Mouse (Mus musculus) neutrophil, adult 5-6 weeks (primary cell): ENCODE measurements at regions not wholly inside any gene's neighbourhood (a gene's known extent, or its start where the extent isn't known, plus 50 kb on each side); places are given as distances from the start of the nearest gene placed in this dataset.
"Not testable (repeated sequence)": the region's sequence is repeated elsewhere in the genome, so short reads cannot be mapped to it uniquely, and the experiment has no call there.

Experiments used
- ATAC-seq: fragments of 151-379, 151-347 bp; 2 replicates; pipeline ENCODE4 v1.8.0; 2017; ENCODE audit warnings: mild to moderate bottlenecking, moderate TSS enrichment; ENCODE audit not compliant: insufficient number of reproducible peaks, poor library complexity, low FRiP score, severe bottlenecking; ENCODE audit errors: extremely low read depth

DNA sequence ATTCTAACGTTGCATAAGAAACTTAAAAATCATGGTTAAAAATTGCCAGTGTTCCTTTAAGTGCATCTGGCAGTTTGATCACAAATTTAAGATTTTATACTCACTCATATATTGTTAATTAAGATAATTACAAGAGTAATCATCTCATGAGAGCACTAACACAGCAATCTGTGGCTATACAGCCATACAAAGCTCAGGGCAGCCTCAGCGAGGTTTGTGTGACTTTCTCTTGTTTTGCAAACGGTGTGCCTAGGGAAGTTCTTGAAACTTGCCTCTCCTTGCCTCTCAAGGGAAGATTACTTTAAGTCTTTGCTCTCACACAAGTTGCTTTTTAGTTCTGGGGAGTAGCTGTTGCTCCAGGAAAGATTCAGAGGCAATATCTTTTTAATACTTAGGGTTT, 58.1 kb upstream of the Slc1a4 start:
- ATAC-seq = no peak

GRCm38 (mm10) chr11:20393302-20393701, 60.8 kb upstream of the Slc1a4 start:
- ATAC-seq = not testable (repeated sequence)

DNA sequence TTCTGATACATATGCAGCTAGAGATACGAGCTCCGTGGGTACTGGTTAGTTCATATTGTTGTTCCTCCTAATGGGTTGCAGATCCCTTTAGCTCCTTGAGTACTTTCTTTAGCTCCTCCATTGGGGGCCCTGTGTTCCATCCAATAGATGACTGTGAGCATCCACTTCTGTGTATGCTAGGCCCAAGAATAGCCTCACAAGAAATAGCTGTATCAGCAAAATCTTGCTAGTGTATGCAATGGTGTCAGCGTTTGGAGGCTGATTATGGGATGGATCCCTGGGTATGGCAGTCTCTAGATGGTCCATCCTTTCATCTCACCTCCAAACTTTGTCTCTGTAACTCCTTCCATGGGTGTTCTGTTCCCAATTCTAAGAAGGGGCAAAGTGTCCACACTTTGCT, 61.3 kb upstream of the Slc1a4 start:
- not testable (repeated sequence) for ATAC-seq

DNA sequence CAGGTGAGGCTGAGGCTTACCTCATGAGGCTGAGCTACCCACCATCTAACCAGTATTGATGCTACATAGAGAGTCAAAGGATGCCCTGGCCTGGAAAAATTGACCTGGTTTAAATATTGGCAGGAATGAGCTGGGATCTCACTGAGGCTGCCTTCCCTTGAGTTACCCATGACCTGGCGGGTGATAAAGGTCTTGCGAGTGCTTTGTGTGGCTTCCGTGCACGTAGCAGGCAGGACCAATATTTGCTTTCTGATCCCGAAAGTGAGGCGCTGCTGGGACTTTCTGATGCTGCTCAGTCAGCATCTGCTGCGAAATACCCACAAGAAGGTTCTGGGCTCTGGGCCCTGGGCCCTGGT, 63.3 kb upstream of the Slc1a4 start:
- no peak for ATAC-seq

- no peak for ATAC-seq
Observed at GRCm38 (mm10) chr11:20396204-20396848, 63.8 kb upstream of the Slc1a4 start.

DNA sequence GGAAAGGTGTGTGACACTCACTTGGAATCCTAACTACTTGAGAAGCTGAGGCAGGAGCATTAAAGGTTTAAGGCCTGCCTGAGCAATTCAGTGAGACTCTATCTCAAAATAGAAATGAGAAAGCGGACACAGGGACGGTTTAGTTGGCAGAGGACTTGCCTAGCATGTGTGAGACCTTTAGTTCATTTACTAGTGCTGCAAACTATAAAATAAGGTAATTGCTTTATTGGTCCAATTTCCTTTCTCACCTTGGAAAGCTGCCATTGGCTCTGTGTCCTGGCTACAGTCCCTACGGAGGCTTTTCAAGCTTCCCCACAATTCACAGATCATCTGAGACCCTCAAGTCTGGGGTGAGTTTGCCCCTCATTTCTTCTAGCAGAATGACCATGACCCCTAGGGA, 64.4 kb upstream of the Slc1a4 start:
- no peak for ATAC-seq

DNA sequence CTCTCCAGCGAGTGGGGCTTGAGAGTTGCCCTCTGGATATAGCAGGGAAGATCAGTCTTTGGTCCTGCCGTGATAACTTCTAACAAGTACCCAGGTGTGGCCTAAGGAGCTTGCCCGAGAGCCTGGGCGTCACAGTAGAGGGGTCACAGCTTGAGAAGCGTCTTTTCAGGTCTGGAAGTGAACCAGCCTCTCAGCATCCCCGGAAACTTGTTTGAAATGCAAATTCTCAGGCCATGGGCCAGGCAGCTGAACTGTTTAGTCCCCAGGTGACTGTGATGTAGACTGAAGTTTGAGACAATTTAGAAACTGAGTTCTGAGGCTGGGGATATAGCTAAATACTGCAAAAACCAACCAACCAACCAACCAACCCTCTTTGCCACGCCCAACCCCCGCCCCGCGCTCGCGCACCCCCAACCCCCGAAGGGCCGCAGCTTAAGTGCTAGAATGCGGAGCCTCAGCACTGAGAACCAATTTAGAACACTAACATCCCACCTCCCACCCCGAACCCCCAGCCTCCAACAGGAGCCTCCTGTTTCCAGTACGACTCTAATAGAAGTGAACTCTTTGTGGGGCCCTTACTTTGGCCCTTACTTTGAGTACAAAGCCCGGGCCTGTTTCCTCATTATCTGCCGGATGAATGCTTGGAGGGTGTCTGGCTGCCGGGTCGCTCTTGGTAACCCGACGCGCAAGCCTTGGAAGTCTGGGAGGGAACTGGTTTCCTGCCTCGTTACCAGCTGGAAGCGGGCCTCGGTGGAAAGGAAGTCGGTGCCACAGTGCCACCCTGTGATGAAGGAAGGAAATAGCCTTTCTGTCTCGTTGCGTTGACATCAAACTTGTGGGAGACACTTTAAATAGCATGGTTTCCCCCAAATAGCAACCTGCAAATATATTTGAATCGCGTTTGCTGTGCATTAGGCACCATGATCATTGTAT, 68.1 kb upstream of the Slc1a4 start:
- ATAC-seq = 0 out of 2 replicates have a peak, but pooled peaks have one; percentile 19

- no peak for ATAC-seq
Observed at GRCm38 (mm10) chr11:20403456-20403855, 70.9 kb upstream of the Slc1a4 start.

DNA sequence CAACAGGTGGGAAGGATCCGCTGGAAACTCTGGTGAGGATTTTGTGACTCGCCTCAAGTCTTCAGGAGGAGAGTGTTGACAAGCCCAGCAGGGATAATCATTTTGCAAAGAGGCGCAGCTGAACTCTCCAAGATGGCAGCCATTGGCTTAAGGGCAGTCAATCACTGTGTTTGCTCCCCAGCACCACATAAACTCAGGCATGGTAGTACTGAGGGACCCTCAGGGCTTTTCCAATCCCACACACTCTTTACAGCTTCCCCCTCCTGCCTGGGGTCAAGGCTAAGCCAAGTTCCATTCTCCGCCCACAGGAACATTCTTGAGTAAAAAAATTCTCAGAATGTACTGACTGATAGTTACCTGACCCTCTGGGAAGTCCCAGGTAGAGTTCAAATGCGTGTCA, 72.0 kb upstream of the Slc1a4 start:
- ATAC-seq = no peak

DNA sequence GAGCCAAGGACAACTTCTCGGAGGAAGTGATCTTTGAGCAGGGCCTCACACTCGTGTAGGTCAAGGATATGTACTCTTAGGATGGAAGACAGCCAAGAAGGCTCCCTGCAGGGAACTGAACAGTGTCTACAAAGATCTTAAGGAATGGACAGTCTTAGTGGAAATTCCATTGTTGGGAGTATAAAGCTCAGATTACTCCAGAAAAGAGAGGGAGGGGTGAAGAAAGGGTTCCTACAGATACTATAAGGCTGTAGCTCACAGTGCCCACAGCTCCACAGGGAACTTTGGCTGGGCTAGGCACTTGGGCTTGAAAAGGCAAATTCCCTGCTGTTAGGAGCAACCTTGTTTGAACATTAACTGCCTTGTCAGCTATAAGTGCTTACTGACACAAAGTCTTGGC, 85.6 kb upstream of the Slc1a4 start:
- no peak for ATAC-seq

- no peak for ATAC-seq
Observed at GRCm38 (mm10) chr11:20420876-20421275, 88.4 kb upstream of the Slc1a4 start.

DNA sequence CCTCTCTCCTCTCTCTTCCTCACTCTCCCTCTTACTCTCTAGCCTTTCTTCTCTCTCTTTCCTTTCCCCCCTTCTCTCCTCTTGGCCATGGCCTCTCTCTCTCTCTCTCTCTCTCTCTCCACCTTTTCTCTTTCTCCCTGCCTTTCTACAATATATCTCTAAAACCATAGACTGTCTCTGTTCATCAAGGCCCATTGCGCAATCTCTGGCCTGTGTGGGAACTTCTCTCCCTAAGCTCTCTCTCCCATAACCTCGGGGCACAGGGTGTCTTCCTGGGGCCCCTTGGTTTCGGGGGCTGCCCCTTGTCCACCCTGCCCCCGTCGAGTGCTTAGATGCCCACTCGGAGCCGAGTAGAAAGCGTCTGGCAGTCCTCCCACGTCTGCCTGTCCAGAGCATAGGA, 103.5 kb upstream of the Slc1a4 start:
- ATAC-seq = no peak

GRCm38 (mm10) chr11:20442476-20442875, 100.6 kb upstream of the Sertad2 start:
- no peak for ATAC-seq

DNA sequence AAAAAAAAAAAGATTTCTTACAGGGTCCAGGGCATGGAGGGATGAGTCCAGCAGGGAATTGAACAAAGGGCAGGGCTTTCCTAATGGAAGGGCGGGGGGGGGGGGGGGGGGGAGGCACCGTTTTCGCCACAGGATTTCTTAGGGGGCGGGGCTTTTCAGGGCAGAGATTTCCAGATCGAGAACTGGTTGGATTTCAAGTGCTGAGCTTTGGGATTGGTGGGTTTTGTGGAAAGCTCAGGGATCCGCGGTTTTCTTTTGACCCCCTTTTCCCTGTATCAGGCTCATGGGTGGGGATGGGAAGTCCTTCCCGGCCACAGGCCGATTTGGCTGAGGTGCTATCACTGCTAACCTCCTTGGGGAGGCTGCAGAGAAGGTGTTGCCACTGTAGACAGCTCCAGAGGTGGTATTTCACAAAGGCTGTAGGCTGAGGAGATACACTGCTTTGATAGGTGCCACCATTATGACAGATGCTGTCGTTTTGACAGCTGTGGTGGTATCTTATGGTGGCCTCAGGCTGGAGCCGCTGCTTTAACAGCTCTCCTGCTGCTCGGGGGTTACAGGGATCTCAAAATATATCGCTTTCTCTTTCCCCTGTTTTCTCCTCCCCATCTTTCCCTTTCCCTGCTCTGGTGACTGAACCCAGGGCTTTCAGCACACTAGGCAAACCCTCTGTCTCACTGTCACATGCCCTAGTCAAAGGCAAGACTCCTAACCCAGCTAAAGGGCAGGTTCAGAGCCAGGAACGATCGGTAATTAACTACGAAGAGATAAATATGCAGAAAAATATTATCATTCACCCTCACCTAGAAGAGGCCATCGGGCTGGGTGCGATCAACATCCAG, 97.8 kb upstream of the Sertad2 start:
- no peak for ATAC-seq

- peak; percentile 83 for ATAC-seq
Observed at GRCm38 (mm10) chr11:20445903-20446264, 97.2 kb upstream of the Sertad2 start.

DNA sequence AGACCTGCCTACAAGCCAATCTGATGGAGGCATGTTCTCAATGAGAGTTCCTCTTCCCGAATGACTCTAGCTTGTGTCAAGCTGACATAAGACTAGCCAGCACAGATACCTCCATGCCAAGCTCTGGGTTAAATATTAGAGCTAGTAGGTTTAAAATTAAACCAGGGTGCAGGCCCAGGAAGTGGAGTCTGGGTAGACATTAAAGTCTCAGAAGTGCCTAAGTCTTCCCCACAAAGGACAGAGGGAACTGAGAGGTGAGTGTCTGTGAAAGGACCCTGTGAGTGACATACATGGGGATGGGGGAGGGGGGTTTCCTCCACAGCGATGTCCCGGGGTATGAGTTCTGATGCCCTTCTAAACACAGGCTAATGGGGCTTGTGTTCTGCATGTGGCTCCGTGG, 90.2 kb upstream of the Sertad2 start:
- ATAC-seq = no peak

GRCm38 (mm10) chr11:20453786-20454185, 89.3 kb upstream of the Sertad2 start:
- ATAC-seq = no peak

DNA sequence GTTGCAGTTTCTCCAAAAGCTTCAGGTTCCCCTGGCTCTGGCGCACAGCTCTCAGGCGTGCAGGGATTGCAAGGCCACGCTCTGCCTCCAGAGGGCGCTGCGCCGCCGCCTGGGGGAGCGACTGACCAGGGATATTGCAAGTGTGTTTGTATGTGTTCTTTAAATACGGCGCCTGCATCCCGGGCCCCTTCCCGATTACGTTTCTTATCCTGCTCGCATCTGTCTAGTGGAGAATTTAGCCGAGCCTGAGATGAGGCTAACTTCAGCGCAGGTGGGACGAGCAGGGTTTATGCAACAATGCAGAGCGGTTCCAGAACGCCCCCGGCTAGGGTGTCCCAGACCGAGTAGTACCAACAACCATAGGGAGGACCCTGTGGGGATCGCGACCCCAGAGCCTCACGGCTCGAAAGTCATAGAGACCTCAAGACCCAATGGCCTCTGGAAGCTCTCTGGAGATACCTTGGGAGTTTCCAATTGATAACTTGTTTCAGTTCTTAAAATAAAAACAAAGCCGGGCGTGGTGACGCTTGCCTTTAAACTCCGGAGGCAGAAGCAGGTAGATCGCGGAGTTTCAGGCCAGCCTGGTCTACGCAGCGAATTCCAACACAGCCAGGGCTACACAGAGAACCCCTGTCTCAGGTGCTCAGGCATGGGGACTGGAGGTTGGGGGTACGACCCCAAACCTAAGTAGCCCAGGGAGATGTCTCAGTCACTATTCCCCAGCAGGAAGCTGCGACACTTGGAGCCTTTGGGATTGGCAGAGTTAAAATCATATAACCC, 87.8 kb upstream of the Sertad2 start:
- peak; percentile 88 for ATAC-seq
